In the genomic region with DNA sequence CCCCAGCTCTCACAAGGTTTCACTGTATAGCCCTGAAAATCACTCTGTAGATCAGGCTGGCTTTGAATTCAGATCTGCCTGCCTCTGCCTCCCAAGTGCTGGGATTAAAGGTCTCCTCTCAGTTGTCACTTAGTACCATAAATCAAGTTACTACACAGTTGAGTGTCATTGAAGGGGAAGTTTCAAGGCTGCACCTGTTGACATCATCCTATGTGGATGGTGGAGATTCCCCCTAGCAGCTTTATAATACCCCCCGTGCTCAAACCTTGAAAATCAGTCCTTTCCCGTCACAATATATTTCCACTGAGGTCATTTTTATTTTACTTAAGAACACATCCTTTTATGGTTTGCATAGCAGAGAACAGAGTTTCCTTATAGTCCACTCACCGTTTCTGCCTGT, we compare ENCODE assay signal across 24 mouse cellular contexts. TPM values are rescaled to one million over a fixed set of nuclear protein-coding genes. Genes with fewer than 3 reads are reported as not detected.
DNase-seq lines count a peak whose midpoint lies in the region; ATAC-seq and TF ChIP-seq lines count a peak whose summit lies in the region.
"Had no signal": no experiment of that assay in that cellular context is flagged by ENCODE, and none has a peak within 500 bp of the region (broad histone marks: within the 10 kb centered on the region; RNA-seq: fewer than 3 reads in every experiment).

No protein-coding gene starts in this region.

- H3K36me3 ChIP-seq in CH12.LX (replicated peaks in 1 of 2; ENCODE audit: control insufficient read depth in 1 of 2, insufficient read depth in 1 of 2, low read length in 1 of 2): peaks cover 48 to 88% of the 10 kb centered on the region in 2 experiments
- no peaks in the 10 kb centered on the region for H3K36me3 ChIP-seq in forebrain, embryonic 14.5 days (ENCODE audit: control insufficient read depth, insufficient read depth, low read length)
- H3K36me3 ChIP-seq: G1E had no signal

- TF ChIP-seq CTCF in CH12.LX (conservative IDR thresholded peaks at IDR 0.05 in 1 of 2, IDR thresholded peaks at IDR 0.05 in 1 of 2; ENCODE audit: low read depth in 2 of 2, low read length in 2 of 2): no peak

- H3K27me3 ChIP-seq in CH12.LX (replicated peaks): no peaks in the 10 kb centered on the region
- H3K27me3 ChIP-seq in forebrain, embryonic 14.5 days (replicated peaks; ENCODE audit: control insufficient read depth, insufficient read depth, low read length): peaks cover 10% of the 10 kb centered on the region

- H3K4me3 ChIP-seq in CH12.LX (replicated peaks in 1 of 3; ENCODE audit: low read depth in 2 of 3, low read length in 2 of 3, poor library complexity in 1 of 3): peak overlapping the region; percentile 14 to 90 (median 33)
- H3K4me3 ChIP-seq in forebrain, embryonic 14.5 days (ENCODE audit: low read depth, low read length): no peak overlapping the region

- peak overlapping the region; percentile 98 for H3K27ac ChIP-seq in CH12.LX (ENCODE audit: insufficient read depth, low read depth)
- H3K27ac ChIP-seq in forebrain, embryonic 14.5 days (ENCODE audit: low read depth, low read length): no peak overlapping the region

- TF ChIP-seq RAD21 in CH12.LX (IDR thresholded peaks at IDR 0.05; ENCODE audit: low read depth, low read length): no peak

- H3K9me3 ChIP-seq in CH12.LX (replicated peaks; ENCODE audit: low read length): no peaks in the 10 kb centered on the region
- no peaks in the 10 kb centered on the region for H3K9me3 ChIP-seq in forebrain, embryonic 14.5 days (replicated peaks; ENCODE audit: control insufficient read depth, low read length)
- H3K9me3 ChIP-seq: G1E had no signal

- H3K79me2 ChIP-seq in CH12.LX (replicated peaks; ENCODE audit: control insufficient read depth, extremely low read depth, insufficient read depth, poor library complexity, severe bottlenecking): peaks cover 49% of the 10 kb centered on the region

- H3K4me1 ChIP-seq in CH12.LX (ENCODE audit: control insufficient read depth in 1 of 2, insufficient read depth in 2 of 2): peaks cover 35 to 60% of the 10 kb centered on the region in 2 experiments
- no peaks in the 10 kb centered on the region for H3K4me1 ChIP-seq in forebrain, embryonic 14.5 days (ENCODE audit: control insufficient read depth, insufficient read depth, low read length)

- TF ChIP-seq POLR2A in CH12.LX (IDR thresholded peaks at IDR 0.05; ENCODE audit: low read depth, low read length): no peak

- peak; percentile 51 for DNase-seq in A20 (ENCODE audit: low read depth, low spot score)
- no peak for DNase-seq in CH12.LX (ENCODE audit: extremely low read depth)
- no peak for DNase-seq in thymus, postnatal 10 days (ENCODE audit: low spot score in 2 of 2)
- no peak for DNase-seq in forebrain, embryonic 14.5 days (ENCODE audit: low spot score)
- DNase-seq: adrenal gland, adult 2 months; adrenal gland, adult 8-10 months; adrenal gland, postnatal 10 days; adrenal gland, postnatal 14 days; adrenal gland, postnatal 25 days; adrenal gland, postnatal 36 days; B cell, adult 2 months; cerebellum, adult 11 months; cerebellum, adult 11-12 months; cerebellum, adult 18-20 months; cerebellum, adult 2 months; cerebellum, adult 8-10 months had no signal

- dilution Hi-C loops in CH12.LX (cut with MboI; ENCODE audit: extremely low pct_ligation_motif_present, extremely low pct_unique_long_range_greater_than_20kb, low sequenced_read_pairs): no loop called here

- in situ Hi-C loops in CH12.LX (cut with MboI; ENCODE audit: low pct_ligation_motif_present, low pct_unique_long_range_greater_than_20kb, low sequenced_read_pairs): no loop called here

- H3K4me2 ChIP-seq in CH12.LX (ENCODE audit: insufficient read depth, low read depth, poor library complexity, severe bottlenecking): peak overlapping the region; percentile 58
- no peak overlapping the region for H3K4me2 ChIP-seq in forebrain, embryonic 14.5 days (ENCODE audit: low read length)

- WGBS in forebrain, embryonic 14.5 days: 86% methylated on average over 3 of the region's 3 CpGs

- TF ChIP-seq EP300 in CH12.LX (IDR thresholded peaks at IDR 0.05; ENCODE audit: low read length): no peak; the same call in 1 of the 2 replicates

- ATAC-seq in forebrain, embryonic 14.5 days: no peak
- ATAC-seq: activated CD4-positive, CD25-positive, alpha-beta regulatory T cell, adult 4 months; CD4-positive, CD25-positive, alpha-beta regulatory T cell, adult 4 months; Patski had no signal

- peak overlapping the region; percentile 99 for H3K9ac ChIP-seq in CH12.LX (ENCODE audit: insufficient read depth, low read depth)
- H3K9ac ChIP-seq in forebrain, embryonic 14.5 days (ENCODE audit: low read length): no peak overlapping the region

TF ChIP-seq in CH12.LX, 34 proteins besides CTCF, POLR2A, EP300 and RAD21:
- peak; percentile 60; the same call in 1 of the 2 replicates for TF ChIP-seq ETS1 (conservative IDR thresholded peaks at IDR 0.05; ENCODE audit: low read depth, low read length)
- no peak for TF ChIP-seq NELFE (IDR thresholded peaks at IDR 0.05; ENCODE audit: low read depth, low read length)
- TF ChIP-seq JUND (conservative IDR thresholded peaks at IDR 0.05; ENCODE audit: low read depth, low read length): peak; percentile 33; the same call in 1 of the 2 replicates
- TF ChIP-seq USF2 (conservative IDR thresholded peaks at IDR 0.05; ENCODE audit: low read depth, low read length): peak; percentile 13; the same call in 1 of the 2 replicates
- TF ChIP-seq TBP (conservative IDR thresholded peaks at IDR 0.05; ENCODE audit: low read depth, low read length): 0 out of 2 replicates have a peak, but pooled peaks have one; percentile 29
- TF ChIP-seq JUN (IDR thresholded peaks at IDR 0.05; ENCODE audit: insufficient read depth, low read depth, low read length): peak; percentile 35; the same call in 1 of the 2 replicates
- 0 out of 2 replicates have a peak, but pooled peaks have one; percentile 18 for TF ChIP-seq IRF4 (IDR thresholded peaks at IDR 0.05; ENCODE audit: low read depth, low read length)
- TF ChIP-seq POLR2AphosphoS2 (IDR thresholded peaks at IDR 0.05; ENCODE audit: low read depth, low read length): 0 out of 2 replicates have a peak, but pooled peaks have one; percentile 83
- TF ChIP-seq RCOR1 (conservative IDR thresholded peaks at IDR 0.05; ENCODE audit: low read depth, low read length): 0 out of 2 replicates have a peak, but pooled peaks have one; percentile 6
- TF ChIP-seq GABPA (IDR thresholded peaks at IDR 0.05; ENCODE audit: insufficient replicate concordance, low read depth, low read length): no peak

RNA-seq across cellular contexts. Expression of gene Cd70, which starts 5.9 kb away (rescaled TPM):
- total RNA-seq in CH12.LX (2012; rRNA removed) (483 and 965 TPM in 2 replicates), CH12.LX (2014; rRNA removed) (261 and 321 TPM in 2 replicates)
- 121 and 137 TPM in 2 replicates for polyA plus RNA-seq in CH12.LX (2012; ENCODE audit: insufficient read length, low read depth)
- polyA plus RNA-seq in forebrain, embryonic 14.5 days (2014; fragmentation: Nextera tagmentation; extraction: Ambion mirVana): 0.27 and 0.50 TPM in 2 replicates
- total RNA-seq: adrenal gland, adult 18-20 months; adrenal gland, adult 2 months; adrenal gland, adult 8-10 months; adrenal gland, postnatal 10 days; adrenal gland, postnatal 14 days; adrenal gland, postnatal 25 days; adrenal gland, postnatal 36 days; adrenal gland, postnatal 4 days; G1E; MEL had no signal
- polyA plus RNA-seq: adrenal gland, adult 2 months; C2C12; G1E; Patski had no signal

RNA-seq across cellular contexts. Expression of gene Tnfsf9, which starts 38.6 kb away (rescaled TPM):
- total RNA-seq in CH12.LX (2012; rRNA removed) (252 and 321 TPM in 2 replicates), CH12.LX (2014; rRNA removed) (106 and 123 TPM in 2 replicates)
- polyA plus RNA-seq in CH12.LX (2012; ENCODE audit: insufficient read length, low read depth): 129 and 137 TPM in 2 replicates
- polyA plus RNA-seq in forebrain, embryonic 14.5 days (2014; fragmentation: Nextera tagmentation; extraction: Ambion mirVana): 6.7 and 7.7 TPM in 2 replicates

RNA-seq across cellular contexts. Expression of gene Tnfsf14, which starts 50.3 kb away (rescaled TPM):
- total RNA-seq in CH12.LX (2012; rRNA removed): 14.6 and 18.1 TPM in 2 replicates
- 13.6 and 15.4 TPM in 2 replicates for total RNA-seq in CH12.LX (2014; rRNA removed)
- polyA plus RNA-seq in CH12.LX (2012; ENCODE audit: insufficient read length, low read depth): 10.6 and 12.7 TPM in 2 replicates
- not detected in 2 replicates for polyA plus RNA-seq in forebrain, embryonic 14.5 days (2014; fragmentation: Nextera tagmentation; extraction: Ambion mirVana)
- total RNA-seq: adrenal gland, postnatal 25 days; MEL had no signal
- polyA plus RNA-seq: C2C12; cerebellum, adult 2 months; Patski had no signal

RNA-seq across cellular contexts. Expression of gene Tubb4a, which starts 56.1 kb away (rescaled TPM):
- total RNA-seq in CH12.LX (2012; rRNA removed) (0.42 and 0.89 TPM in 2 replicates), CH12.LX (2014; rRNA removed) (0.09 TPM in 1 of 2 replicates, not detected in the other)
- 2.0 and 2.1 TPM in 2 replicates for polyA plus RNA-seq in CH12.LX (2012; ENCODE audit: insufficient read length, low read depth)
- polyA plus RNA-seq in forebrain, embryonic 14.5 days (2014; fragmentation: Nextera tagmentation; extraction: Ambion mirVana): 229 and 249 TPM in 2 replicates

Comparison
In these comparisons a context has a peak if more than half of its experiments do, and no peak if none do; other contexts are left out.
1. RNA of gene Cd70, which starts 5.9 kb away (polyA plus RNA-seq): 121 to 137 TPM in CH12.LX; 0.27 to 0.50 TPM in forebrain, embryonic 14.5 days; every median in the first group is over 10 times any median in the second.
2. RNA of gene Tnfsf9, which starts 38.6 kb away (polyA plus RNA-seq): 129 to 137 TPM in CH12.LX; 6.7 to 7.7 TPM in forebrain, embryonic 14.5 days; every median in the first group is over 10 times any median in the second.
3. RNA of gene Tnfsf14, which starts 50.3 kb away (polyA plus RNA-seq): 10.6 to 12.7 TPM in CH12.LX; not detected in forebrain, embryonic 14.5 days; every median in the first group is over 10 times any median in the second.